Mouse (Mus musculus): ENCODE measurements around the gene Esrra. TPM values are rescaled to one million over a fixed set of nuclear protein-coding genes. Genes with fewer than 3 reads are reported as not detected.
"Not testable (repeated sequence)": the region's sequence is repeated elsewhere in the genome, so short reads cannot be mapped to it uniquely, and the experiment has no call there.

The Esrra gene
- polyA plus RNA-seq, 1 experiment from 2014 or later: 3.1 TPM

DNA sequence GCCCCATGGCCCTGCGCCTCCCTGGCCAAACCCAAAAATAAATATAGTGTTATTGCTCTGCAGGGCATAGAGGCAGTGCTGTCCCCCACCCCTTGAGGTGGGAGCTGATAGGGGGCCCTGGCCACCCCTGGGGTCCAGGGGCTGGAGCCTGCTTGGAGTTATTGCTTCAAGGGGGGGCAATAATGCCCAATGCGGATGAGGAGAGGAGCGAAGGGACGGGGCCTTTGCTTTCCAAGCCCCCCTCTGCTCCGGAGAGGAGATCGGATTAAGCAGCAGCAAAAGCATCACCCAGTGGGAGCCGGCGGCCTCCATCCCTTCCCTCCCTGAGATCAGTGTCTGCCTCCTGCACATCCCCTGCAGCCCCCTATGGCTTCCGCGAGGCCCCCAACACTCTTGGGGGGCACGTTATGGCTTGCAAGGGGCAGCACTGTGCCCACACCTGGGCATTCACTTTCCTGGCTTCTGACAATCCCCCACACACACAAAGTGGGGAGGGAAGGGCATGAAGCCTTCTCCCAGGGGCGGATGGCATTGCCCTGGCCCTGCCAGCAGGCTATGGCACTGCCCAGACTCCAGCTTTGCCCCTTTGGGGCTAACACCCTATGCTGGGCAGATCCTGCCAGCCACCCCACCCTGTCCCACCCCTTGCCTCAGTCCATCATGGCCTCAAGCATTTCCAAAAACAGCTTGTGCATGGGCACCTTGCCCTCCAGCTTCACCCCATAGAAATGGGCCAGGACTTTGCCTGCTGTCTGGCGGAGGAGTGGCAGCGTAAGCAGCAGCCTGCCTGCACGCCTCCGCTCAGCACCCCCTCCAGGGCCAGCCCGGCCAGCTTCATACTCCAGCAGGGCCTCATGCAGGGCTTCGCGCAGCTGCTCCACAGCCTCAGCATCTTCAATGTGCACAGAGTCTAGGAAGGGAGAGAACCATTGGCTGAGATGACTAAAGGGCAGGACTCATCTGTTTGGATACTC is 10.2 kb downstream of the Esrra start:
- no peak for DNase-seq

DNA sequence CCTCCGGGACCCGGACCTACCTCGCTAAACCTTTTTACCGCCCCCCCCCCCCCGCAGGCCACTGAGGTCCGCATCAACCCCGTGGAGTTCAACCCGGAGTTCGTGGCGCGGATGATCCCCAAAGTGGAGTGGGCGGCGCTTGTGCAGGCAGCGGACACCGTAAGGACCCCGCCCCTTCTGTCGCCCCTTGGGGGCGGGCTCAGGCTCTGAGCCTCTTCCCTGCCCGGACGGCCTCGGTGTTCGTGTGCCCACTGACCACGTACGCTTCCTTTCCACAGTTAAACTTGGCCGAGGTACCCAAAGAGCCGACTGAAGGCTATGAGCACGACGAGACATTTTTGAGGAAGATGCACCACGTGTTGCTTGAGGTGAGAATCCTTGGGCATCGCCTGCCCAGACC is 11.3 kb downstream of the Esrra start:
- not testable (repeated sequence) for H3K27me3 ChIP-seq (ENCODE audit: insufficient read depth, low read length); H3K9me3 ChIP-seq (ENCODE audit: low read depth, low read length); H3K4me1 ChIP-seq (ENCODE audit: insufficient read depth)
- H3K27ac ChIP-seq (ENCODE audit: low read depth): peak overlapping the region; percentile 99
- H3K9ac ChIP-seq: peak overlapping the region; percentile 65
- H3K4me2 ChIP-seq: peak overlapping the region; percentile 86
- WGBS: under 1% methylated on average over 30 of the region's 30 CpGs
- ATAC-seq (ENCODE audit: insufficient read depth): peak; percentile 40
- peak; percentile 83 for DNase-seq
- H3K36me3 ChIP-seq (ENCODE audit: insufficient read depth): peaks cover 47% of the 10 kb centered on the region
- H3K4me3 ChIP-seq (ENCODE audit: low read depth, low read length): peak overlapping the region; percentile 70

More for the DNA sequence above, 10.2 kb downstream of the Esrra start:
- Histone ChIP-seq H3K4me2 (peak overlapping the region; percentile 86), H3K4me3 (ENCODE audit: low read depth, low read length) (peak overlapping the region; percentile 70), H3K27ac (ENCODE audit: low read depth) (no peak overlapping the region), H3K9ac (peak overlapping the region; percentile 36; the same call in 1 of the 2 replicates), H3K4me1 (ENCODE audit: insufficient read depth) (no peaks in the 10 kb centered on the region), H3K27me3 (ENCODE audit: insufficient read depth, low read length) (no peaks in the 10 kb centered on the region), H3K9me3 (ENCODE audit: low read depth, low read length) (no peaks in the 10 kb centered on the region), H3K36me3 (ENCODE audit: insufficient read depth) (peaks cover 37% of the 10 kb centered on the region)
- WGBS: 81% methylated on average over 19 of the region's 19 CpGs
- ATAC-seq (ENCODE audit: insufficient read depth): no peak
- TF ChIP-seq CTCF (IDR thresholded peaks at IDR 0.05; ENCODE audit: low read depth): no peak

DNA sequence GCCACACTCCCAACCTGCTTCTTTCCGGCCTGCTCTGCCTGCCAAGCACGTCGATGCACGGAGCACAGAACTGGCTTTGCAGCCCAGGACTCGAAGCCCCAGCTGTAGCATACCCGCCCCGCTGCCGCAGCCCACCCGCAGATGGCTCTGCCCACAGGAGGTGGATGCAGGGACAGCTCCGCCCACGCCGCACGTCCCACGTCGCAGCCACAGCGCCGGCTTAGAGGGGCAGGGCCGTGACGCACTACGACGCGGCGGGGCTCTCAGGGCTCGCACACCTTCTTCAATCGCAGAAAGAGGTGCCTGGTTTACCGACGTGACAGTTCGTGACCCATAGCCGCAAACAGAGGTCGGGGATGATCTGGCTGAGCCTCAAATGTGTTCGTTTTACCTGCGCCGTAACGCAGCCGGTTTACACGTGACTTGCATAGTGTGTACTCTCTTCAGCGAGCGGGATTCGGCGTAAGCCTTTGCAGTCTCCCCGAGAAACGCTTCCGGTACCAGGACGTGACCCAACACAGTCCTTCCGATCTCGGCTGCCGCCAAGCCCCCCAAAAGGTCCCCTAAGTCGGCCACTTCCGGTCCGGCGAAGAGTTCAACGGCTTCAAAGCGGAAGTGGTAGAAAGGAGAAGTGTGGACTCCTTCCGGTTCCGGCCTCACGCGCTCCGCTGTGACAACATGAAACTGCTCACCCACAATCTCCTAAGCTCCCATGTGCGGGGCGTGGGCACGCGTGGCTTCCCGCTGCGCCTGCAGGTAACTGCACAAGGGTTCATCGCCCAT is 11.9 kb downstream of the Esrra start, which contains the start of the genes Trmt112 and Prdx5:
Gene Trmt112 (plus strand): TSS at position 192 of the 783 bp plus-strand sequence.
Gene Prdx5 (minus strand): TSS at position 600 of the 783 bp plus-strand sequence.
- no peaks in the 10 kb centered on the region for H3K4me1 ChIP-seq (ENCODE audit: insufficient read depth)
- peak; percentile 97 for DNase-seq
- peak within 1 kb of the TSS; percentile 86 for H3K4me2 ChIP-seq
- no peaks in the 10 kb centered on the region for H3K9me3 ChIP-seq (ENCODE audit: low read depth, low read length)
- under 1% methylated on average over 65 of the region's 65 CpGs for WGBS
- 0 out of 2 replicates have a peak, but pooled peaks have one; percentile 11 for TF ChIP-seq CTCF (IDR thresholded peaks at IDR 0.05; ENCODE audit: low read depth)
- peak within 1 kb of the TSS; percentile 70 for H3K4me3 ChIP-seq (ENCODE audit: low read depth, low read length)
- peak within 1 kb of the TSS; percentile 65 for H3K9ac ChIP-seq
- peak within 1 kb of the TSS; percentile 99 for H3K27ac ChIP-seq (ENCODE audit: low read depth)
- H3K27me3 ChIP-seq (ENCODE audit: insufficient read depth, low read length): no peaks in the 10 kb centered on the region
- peak; percentile 93 for ATAC-seq (ENCODE audit: insufficient read depth)
- H3K36me3 ChIP-seq (ENCODE audit: insufficient read depth): peaks cover 51% of the 10 kb centered on the region

DNA sequence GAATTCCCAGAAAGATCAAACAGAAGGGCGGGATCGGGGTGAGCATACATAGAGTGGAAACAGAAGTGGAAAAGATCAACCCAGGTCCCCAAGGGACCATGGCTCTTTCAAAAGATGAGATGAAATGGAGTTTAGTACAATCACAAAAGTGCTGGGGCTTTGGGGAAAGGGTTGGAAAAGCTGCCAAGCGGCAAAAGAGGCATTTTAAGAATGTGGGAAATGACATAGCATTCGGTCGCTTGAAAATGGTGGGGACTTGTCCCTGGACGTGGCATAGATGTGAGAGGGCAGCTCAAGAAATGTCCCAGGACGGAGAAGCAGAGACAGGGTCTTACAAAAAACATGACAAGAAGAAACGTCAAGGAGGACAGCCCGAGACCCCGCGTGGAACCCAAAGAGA is 12.6 kb downstream of the Esrra start:
- WGBS: 4% methylated on average over 11 of the region's 11 CpGs
- ATAC-seq (ENCODE audit: insufficient read depth): no peak
- H3K9me3 ChIP-seq (ENCODE audit: low read depth, low read length): no peaks in the 10 kb centered on the region
- peak overlapping the region; percentile 86 for H3K4me2 ChIP-seq
- H3K9ac ChIP-seq: peak overlapping the region; percentile 65
- peak overlapping the region; percentile 70 for H3K4me3 ChIP-seq (ENCODE audit: low read depth, low read length)
- TF ChIP-seq CTCF (IDR thresholded peaks at IDR 0.05; ENCODE audit: low read depth): no peak
- no peaks in the 10 kb centered on the region for H3K4me1 ChIP-seq (ENCODE audit: insufficient read depth)
- peaks cover 51% of the 10 kb centered on the region for H3K36me3 ChIP-seq (ENCODE audit: insufficient read depth)
- DNase-seq: peak; percentile 54
- H3K27ac ChIP-seq (ENCODE audit: low read depth): peak overlapping the region; percentile 99
- no peaks in the 10 kb centered on the region for H3K27me3 ChIP-seq (ENCODE audit: insufficient read depth, low read length)

DNA sequence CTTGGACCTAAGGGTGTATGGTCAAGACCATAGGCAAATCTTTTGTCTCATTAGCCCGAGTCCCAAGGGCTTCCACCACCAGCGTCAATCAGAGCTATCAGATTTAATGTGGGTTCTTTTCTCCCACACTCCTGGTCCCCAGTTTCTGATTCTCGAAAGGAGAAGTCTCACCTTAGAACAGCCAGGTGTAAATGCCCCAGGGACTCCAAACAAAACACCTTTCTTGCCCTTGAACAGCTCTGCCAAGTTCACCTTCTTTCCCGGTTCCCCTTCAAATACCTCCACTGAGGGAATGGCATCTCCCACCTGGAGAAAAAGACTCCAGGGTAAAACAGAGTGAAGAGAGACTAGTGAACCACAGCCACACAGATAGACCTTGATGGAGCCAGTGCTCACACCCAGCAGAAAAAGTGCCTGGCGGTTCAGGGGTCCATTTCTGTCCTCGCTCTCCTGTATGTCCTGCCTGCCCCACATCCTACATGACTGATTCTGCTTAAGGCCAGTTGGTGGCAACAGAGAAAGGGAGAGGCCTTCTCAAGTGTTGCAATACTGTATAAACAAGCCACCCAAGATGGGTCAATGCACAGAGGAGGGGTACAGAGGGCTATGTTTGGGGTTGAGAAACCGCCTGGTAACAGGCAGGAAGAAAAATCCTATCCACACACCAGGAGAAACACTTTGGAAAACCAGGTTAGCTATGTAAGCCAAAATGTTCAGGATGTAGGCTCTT is 13.6 kb downstream of the Esrra start:
- peak overlapping the region; percentile 86 for H3K4me2 ChIP-seq
- no peaks in the 10 kb centered on the region for H3K9me3 ChIP-seq (ENCODE audit: low read depth, low read length)
- peak overlapping the region; percentile 70 for H3K4me3 ChIP-seq (ENCODE audit: low read depth, low read length)
- no peaks in the 10 kb centered on the region for H3K27me3 ChIP-seq (ENCODE audit: insufficient read depth, low read length)
- peak; percentile 27 for DNase-seq
- ATAC-seq (ENCODE audit: insufficient read depth): no peak
- TF ChIP-seq CTCF (IDR thresholded peaks at IDR 0.05; ENCODE audit: low read depth): no peak
- H3K27ac ChIP-seq (ENCODE audit: low read depth): no peak overlapping the region
- no peaks in the 10 kb centered on the region for H3K4me1 ChIP-seq (ENCODE audit: insufficient read depth)
- H3K9ac ChIP-seq: 0 out of 2 replicates have a peak overlapping the region, but pooled peaks have one; percentile 2
- 81% methylated on average over 7 of the region's 7 CpGs for WGBS
- peaks cover 42% of the 10 kb centered on the region for H3K36me3 ChIP-seq (ENCODE audit: insufficient read depth)

DNA sequence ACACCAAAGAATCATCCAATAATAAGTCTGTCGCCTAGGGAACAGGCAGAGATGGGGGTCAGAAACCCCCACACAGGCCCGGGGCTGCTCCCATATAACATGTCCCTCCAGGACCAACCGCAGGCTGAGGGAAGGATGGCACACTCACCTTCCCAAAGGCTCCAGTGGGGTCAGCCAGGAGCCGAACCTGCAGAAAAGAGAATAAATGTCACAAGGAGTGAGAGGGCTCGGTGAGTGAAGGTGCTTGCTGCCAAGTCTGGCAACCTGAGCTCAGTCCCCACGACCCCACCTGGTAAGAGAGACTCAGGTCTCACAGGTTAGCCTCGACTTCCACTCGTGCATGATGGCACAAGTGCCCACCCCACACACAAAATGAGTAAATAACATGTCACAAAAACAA is 14.5 kb downstream of the Esrra start:
- Histone ChIP-seq H3K4me1 (ENCODE audit: insufficient read depth) (no peaks in the 10 kb centered on the region), H3K27ac (ENCODE audit: low read depth) (no peak overlapping the region), H3K36me3 (ENCODE audit: insufficient read depth) (peaks cover 33% of the 10 kb centered on the region), H3K9ac (no peak overlapping the region), H3K9me3 (ENCODE audit: low read depth, low read length) (no peaks in the 10 kb centered on the region), H3K4me2 (no peak overlapping the region), H3K27me3 (ENCODE audit: insufficient read depth, low read length) (no peaks in the 10 kb centered on the region), H3K4me3 (ENCODE audit: low read depth, low read length) (no peak overlapping the region)
- DNase-seq (no peak), ATAC-seq (ENCODE audit: insufficient read depth) (no peak)
- 88% methylated on average over 8 of the region's 8 CpGs for WGBS
- no peak for TF ChIP-seq CTCF (IDR thresholded peaks at IDR 0.05; ENCODE audit: low read depth)
